Mouse (Mus musculus) heart, postnatal 4 days (tissue): ENCODE measurements around the gene Vsir. TPM values are rescaled to one million over a fixed set of nuclear protein-coding genes. Genes with fewer than 3 reads are reported as not detected.

ENCODE experiments used
- DNase-seq: peaks from one replicate; pipeline ENCODE4 v3.0.0; 2021
- total RNA-seq, 2 experiments: library from RNA; stranded (reverse); gene quantifications; 2 replicates each; pipeline ENCODE4 v1.2.3; 2021

The Vsir gene
- total RNA-seq, 2 experiments from 2014 or later: 11.1 to 15.0 TPM

- peak; percentile 37 for DNase-seq
Measured at GRCm38 (mm10) chr10:60353241-60354002, 6.8 kb downstream of the Vsir start.

- DNase-seq: no peak
Measured at GRCm38 (mm10) chr10:60354003-60354325, 7.3 kb downstream of the Vsir start.

DNA sequence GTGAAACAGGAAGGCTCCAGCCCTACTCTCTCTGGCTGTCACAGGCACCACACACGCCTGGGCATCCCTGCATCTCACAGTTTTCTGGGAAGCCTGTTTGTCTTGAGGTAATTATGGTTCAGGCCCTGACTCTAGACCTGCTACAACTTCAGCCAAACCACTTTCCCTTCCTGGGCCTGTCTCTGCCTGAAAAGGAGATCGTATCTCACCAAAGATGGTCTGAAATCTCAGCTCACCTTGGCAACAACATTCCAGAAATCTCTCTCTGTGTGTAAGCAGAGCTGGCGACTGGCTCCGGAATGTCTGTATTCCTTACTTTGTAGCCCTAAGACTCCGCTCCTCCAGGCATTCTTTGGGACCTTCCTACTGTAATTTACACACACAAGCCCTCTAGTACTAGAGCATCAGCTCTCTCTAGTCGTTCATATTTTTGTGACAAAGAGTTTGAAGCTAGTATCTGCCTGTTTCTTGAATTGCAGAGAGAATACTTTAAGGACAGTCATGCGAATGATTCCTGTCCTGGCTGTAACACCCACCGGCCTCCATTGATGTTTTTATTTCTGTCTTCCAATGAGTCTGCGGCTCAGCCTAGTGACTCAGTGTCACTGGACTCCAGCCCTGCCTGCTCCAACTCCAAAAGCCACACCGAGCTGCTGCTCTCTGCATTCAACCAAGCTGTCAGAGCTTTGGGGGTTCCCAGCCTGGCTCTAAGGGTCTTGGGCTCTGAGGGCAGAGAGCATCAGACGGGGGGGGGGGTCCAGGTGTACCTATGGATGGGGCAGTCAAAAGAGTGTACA is 8.4 kb downstream of the Vsir start:
- peak; percentile 38 for DNase-seq

GRCm38 (mm10) chr10:60357441-60357840 is 10.8 kb downstream of the Vsir start:
- no peak for DNase-seq

GRCm38 (mm10) chr10:60357901-60358300 is 11.2 kb downstream of the Vsir start:
- DNase-seq: no peak

- DNase-seq: no peak
Measured at GRCm38 (mm10) chr10:60358776-60359175, 12.1 kb downstream of the Vsir start.

DNA sequence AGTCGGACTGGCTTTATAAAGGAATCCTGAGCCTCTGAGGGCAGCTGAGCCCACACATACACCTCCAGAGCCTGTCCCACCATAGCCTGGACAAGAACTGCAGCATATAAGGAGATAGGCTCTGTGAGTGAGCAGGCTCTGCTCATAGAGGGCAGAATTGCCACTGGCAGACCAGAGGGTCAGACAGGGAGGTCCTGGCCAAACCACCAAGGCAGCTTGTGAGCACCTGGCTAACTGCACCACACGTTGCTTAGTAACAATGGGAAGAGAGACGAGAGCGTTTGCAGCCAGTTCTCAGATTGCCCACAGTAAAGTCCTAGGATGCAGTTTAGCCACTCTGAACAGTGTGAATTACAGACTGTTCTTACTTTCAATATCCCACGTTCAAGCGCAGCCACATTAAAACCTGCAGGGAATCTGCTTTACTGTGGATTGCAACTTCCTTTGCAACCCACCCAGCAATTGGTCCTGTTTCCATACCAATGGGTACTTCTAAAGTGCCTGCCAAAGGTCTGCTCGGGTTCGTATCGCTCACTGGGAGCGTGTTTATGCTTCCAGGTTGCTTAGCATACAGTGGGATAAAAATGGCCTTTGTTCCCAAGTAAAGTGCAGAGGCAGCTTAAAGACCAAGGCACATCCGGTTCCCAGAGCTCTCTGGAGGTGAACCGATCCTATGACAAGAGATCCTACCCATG is 15.1 kb downstream of the Vsir start:
- DNase-seq: no peak

DNA sequence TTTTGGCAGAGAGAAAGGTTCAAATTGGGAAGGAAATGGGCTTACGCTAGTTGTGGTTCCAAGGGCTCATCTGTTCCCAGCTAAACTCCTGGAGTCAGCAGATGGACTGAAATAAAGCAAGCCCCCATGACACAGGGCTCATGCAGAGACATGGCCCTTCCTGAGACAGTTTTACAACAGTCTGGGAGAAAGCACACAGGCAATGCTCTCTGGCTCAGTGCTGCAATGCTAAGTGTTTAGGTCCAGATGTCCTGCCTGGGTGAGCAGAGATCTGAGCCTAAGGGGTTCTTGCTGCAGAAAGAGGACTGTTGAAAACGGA is 15.6 kb downstream of the Vsir start:
- no peak for DNase-seq

DNA sequence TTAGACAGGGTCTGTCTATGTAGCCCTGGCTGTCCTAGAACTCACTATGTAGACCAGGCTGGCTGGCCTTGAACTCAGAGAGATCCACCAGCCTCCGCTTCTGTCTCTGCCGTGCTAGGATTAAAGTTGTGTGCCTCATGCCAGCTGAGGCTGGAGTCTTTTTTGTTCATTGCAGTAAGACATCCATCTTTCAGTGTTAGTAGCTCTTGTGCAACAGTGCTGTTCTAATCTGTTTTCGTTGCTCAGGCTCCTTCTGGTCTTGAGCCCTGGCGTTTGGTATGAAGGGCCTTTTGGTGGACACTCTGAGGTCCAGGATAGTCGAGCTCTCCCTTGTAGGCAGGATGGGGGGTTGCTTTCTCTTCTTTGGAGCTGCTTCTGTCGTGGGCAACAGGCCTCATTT is 16.8 kb downstream of the Vsir start:
- DNase-seq: no peak

- no peak for DNase-seq
Measured at GRCm38 (mm10) chr10:60367145-60367544, 20.5 kb downstream of the Vsir start.

DNA sequence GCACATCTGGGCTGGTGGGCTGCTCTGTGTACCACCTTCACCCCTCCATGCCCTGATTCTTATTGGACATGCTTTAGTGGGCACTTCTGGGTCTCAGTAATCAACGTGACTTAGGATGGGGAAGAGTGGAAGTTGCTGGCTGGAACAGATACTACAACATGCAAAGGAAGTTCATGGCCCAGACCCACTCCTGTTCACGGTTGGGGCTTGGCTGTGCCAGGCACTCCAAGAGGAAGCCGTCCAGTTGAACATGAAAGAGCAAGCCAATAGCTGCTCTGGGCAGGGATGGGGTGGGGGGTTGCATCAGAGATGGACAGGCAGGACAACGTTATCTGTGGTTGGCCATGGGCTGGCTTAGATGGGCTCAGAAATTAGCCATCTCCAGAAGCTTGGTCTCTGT is 21.3 kb downstream of the Vsir start:
- no peak for DNase-seq

GRCm38 (mm10) chr10:60369405-60369804 is 22.8 kb downstream of the Vsir start:
- no peak for DNase-seq

- DNase-seq: no peak
Measured at GRCm38 (mm10) chr10:60370098-60370497, 23.4 kb downstream of the Vsir start.

DNA sequence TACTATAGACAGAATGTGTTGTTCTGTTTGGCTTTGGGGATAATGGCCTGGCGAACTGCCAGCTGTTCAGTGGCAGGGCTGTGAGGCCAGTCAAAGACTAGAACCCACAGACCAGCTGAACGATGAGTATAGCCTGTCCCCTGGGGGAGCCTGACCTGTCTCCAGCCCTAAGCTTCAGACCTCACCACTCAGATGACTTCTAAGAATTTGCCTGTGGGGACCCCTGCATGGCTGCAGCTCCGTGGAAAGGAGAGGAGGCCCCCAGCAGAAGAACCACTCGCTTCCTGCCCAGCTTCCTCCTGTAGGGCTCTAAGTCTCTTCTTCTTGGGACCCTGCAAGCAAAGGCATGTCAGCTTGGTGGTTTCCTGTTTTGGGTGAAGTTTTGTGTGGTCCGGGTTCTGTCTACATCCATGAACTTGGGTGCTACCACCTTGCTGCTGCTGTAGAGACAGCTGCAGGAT is 24.0 kb downstream of the Vsir start:
- no peak for DNase-seq

DNA sequence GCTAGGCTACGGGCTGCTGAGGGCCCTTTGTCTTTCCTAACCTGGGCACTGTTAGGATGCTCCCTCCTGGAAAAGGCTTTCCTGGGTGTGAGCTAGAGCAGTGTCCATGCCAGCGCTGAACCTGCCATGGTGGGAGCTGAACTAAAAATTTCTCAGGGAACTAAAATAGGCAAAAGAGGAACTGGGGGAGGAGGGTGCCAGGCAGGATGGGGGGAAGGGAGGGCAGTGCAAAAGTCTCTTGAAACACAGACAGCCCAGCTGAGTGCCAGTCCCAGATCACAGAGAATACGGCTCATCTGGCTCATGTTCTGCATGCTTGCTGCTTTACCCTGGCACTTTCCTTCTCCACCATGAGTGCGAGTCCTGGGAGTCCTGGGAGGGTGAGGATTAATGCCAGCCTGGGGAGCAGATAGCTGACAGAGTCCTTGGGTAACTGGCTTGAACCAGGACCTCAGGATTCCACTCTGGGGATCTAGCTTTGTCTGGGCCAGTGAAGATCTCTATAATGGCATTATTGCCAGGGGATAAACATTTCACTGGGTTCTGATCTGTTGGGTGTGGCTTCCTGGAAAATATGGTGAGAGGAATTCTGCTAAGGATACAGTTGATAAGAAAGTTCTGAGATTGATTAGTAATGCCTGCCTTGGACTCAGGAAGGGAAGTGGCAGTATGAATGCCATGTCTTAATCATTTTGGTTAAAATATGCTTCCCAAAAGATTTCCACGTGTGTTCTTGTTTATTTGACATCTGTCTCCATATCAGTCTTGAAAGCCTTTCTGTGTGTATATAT is 25.1 kb downstream of the Vsir start:
- DNase-seq: no peak

GRCm38 (mm10) chr10:60373543-60373936 is 26.9 kb downstream of the Vsir start:
- no peak for DNase-seq

- peak; percentile 47 for DNase-seq
Measured at GRCm38 (mm10) chr10:60373937-60374578, 27.4 kb downstream of the Vsir start.

- DNase-seq: no peak
Measured at GRCm38 (mm10) chr10:60376704-60377103, 30.1 kb downstream of the Vsir start.

DNA sequence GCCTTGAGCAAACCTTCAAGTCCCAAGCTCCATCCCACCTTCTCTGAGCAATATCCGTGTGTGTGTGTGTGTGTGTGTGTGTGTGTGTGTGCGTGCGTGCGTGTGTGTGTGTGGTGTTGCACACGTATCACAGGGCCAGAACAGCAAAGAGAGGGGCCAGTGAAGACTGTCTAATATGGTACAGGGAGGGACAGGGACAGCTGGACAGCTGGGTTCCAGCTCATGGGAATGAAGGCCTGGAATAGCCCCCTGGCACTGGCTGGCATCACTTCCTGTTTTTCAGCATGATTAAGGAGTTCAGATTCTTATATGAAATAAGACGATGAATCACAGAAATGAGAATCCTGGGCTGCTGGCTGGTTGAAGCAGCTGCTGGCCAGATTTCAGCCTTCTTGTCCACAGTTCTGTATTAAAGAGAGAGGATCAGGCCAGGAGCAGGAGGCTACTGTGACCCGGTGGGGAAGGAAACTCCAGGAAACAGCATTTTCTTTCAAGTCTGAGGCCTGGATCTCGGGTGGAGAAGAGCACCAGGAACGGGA is 32.8 kb downstream of the Vsir start:
- DNase-seq: no peak

DNA sequence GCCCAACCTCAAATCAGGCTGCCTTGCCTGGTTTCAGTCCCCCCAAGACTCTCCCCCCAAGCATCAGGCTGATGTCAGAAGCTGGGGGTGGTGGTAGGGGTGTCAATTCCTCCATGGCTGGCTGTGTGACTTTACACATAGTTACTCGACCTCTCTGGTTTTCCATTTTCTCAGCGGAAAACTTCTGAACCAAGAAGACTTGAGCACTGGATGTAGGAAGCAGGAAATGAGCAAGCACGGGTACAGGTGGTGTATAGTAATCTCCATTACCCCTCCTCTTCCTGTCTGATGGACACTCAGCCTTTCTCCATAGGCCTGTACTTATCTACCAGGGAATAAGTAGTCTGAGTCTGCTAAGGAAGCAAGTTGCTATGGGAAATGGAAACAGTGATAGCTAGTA is 33.6 kb downstream of the Vsir start:
- no peak for DNase-seq

- DNase-seq: no peak
Measured at GRCm38 (mm10) chr10:60381142-60381925, 34.7 kb downstream of the Vsir start.
